Mouse (Mus musculus) G1E (cell line): ENCODE measurements around the gene Nt5c3b.

Experiments used
- CTCF ChIP-seq: IDR thresholded peaks from 2 replicates; pipeline ENCODE4 v1.5.1; 2012; ENCODE audit warnings: low read depth, low read length, inconsistent platforms, mixed read lengths
- TAL1 ChIP-seq: conservative IDR thresholded peaks from 2 replicates; pipeline ENCODE4 v1.6.1; 2012; ENCODE audit warnings: low read depth, low read length, inconsistent platforms, mixed read lengths

GRCm38 (mm10) chr11:100485801-100486538 lies 44.4 kb upstream of the Nt5c3b start:
- no peak for TF ChIP-seq CTCF
- TF ChIP-seq TAL1 = no peak
